Mouse (Mus musculus) lung, postnatal 0 days (tissue): Measurements from ENCODE around the gene Ap5z1. TPM values are rescaled to one million over a fixed set of nuclear protein-coding genes. Genes with fewer than 3 reads are reported as not detected.

ENCODE experiments used
- ATAC-seq: fragments of 200-750 bp; cut with Nextera tagmentation; 2 replicates; pipeline ENCODE4 v1.8.0; 2017; ENCODE audit warnings: moderate library complexity
- DNase-seq: peaks from one replicate; pipeline ENCODE4 v3.0.0-alpha.2; 2016; ENCODE audit warnings: low spot score
- H3K27ac ChIP-seq: fragments of 300-500 bp; sonication (generic); 2 replicates; pipeline ENCODE4 v1.5.1; 2014; ENCODE audit warnings: antibody characterized with exemption, mild to moderate bottlenecking, low read length, mixed read lengths
- H3K27me3 ChIP-seq: fragments of 300-500 bp; sonication (generic); replicated peaks from 2 replicates; pipeline ENCODE4 v1.6.1; 2014; ENCODE audit warnings: low read length, mixed read lengths; ENCODE audit not compliant: insufficient read depth
- H3K36me3 ChIP-seq: fragments of 300-500 bp; sonication (generic); 2 replicates; pipeline ENCODE4 v1.6.1; 2014; ENCODE audit warnings: low read length, mixed read lengths; ENCODE audit not compliant: insufficient read depth
- H3K4me1 ChIP-seq: fragments of 300-500 bp; sonication (generic); 2 replicates; pipeline ENCODE4 v1.6.1; 2014; ENCODE audit warnings: antibody characterized with exemption, low read depth, low read length, mixed read lengths; ENCODE audit not compliant: insufficient read depth
- H3K4me2 ChIP-seq: fragments of 300-500 bp; sonication (generic); replicated peaks from 2 replicates; pipeline ENCODE4 v1.6.1; 2014; ENCODE audit warnings: low read depth, mild to moderate bottlenecking, low read length, moderate library complexity, mixed read lengths
- H3K4me3 ChIP-seq: fragments of 300-500 bp; sonication (generic); 2 replicates; pipeline ENCODE4 v1.5.1; 2014; ENCODE audit warnings: low read depth, low read length
- H3K9ac ChIP-seq: fragments of 300-500 bp; sonication (generic); replicated peaks from 2 replicates; pipeline ENCODE4 v1.6.1; 2014; ENCODE audit warnings: low read depth, mild to moderate bottlenecking
- H3K9me3 ChIP-seq: fragments of 300-500 bp; sonication (generic); 2 replicates; pipeline ENCODE4 v1.6.1; 2016; ENCODE audit warnings: low read length, mixed read lengths
- CTCF ChIP-seq: IDR thresholded peaks from 2 replicates; pipeline ENCODE4 v1.5.1; 2016; ENCODE audit warnings: antibody characterized with exemption, mild to moderate bottlenecking
- EP300 ChIP-seq: IDR thresholded peaks from 2 replicates; pipeline ENCODE4 v1.6.1; 2016; ENCODE audit warnings: antibody characterized with exemption, mild to moderate bottlenecking, control low read depth
- WGBS: fragments of 180-500 bp; shearing (Covaris S2); extraction: QIAGEN DNeasy Blood & Tissue Kit; methylation state at CpG from one replicate; pipeline ENCODE4 v1.1.7; 2014; 5-methylcytosine and 5-hydroxymethylcytosine counted together
- polyA plus RNA-seq: library from polyadenylated mRNA; unstranded; fragments of >200 nt; fragmentation: Nextera tagmentation; extraction: Ambion mirVana; gene quantifications from 2 replicates; pipeline ENCODE4 v1.2.1, GENCODE M21; 2015

The Ap5z1 gene
- polyA plus RNA-seq, 1 experiment from 2014 or later: 6.2 TPM

- no peak overlapping the region for H3K9ac ChIP-seq
- H3K4me1 ChIP-seq: peaks cover 25% of the 10 kb centered on the region
- ATAC-seq (no peak), DNase-seq (no peak)
- H3K27ac ChIP-seq: no peak overlapping the region
- H3K4me2 ChIP-seq: no peak overlapping the region
- TF ChIP-seq EP300 (no peak), CTCF (no peak)
- H3K36me3 ChIP-seq: no peaks in the 10 kb centered on the region; the same call in 1 of the 2 replicates
- no peaks in the 10 kb centered on the region for H3K27me3 ChIP-seq
- no peak overlapping the region for H3K4me3 ChIP-seq
- H3K9me3 ChIP-seq: no peaks in the 10 kb centered on the region
- 78% methylated on average over 4 of the region's 4 CpGs for WGBS
Measured at GRCm38 (mm10) chr5:142420317-142420716, 43.4 kb upstream of the Ap5z1 start.

GRCm38 (mm10) chr5:142420920-142421319, 42.8 kb upstream of the Ap5z1 start:
- no peak overlapping the region for H3K9ac ChIP-seq
- no peak overlapping the region for H3K27ac ChIP-seq
- ATAC-seq (no peak), DNase-seq (no peak)
- no peak overlapping the region for H3K4me3 ChIP-seq
- H3K36me3 ChIP-seq: no peaks in the 10 kb centered on the region; the same call in 1 of the 2 replicates
- TF ChIP-seq EP300 (no peak), CTCF (no peak)
- 77% methylated on average over 9 of the region's 9 CpGs for WGBS
- no peak overlapping the region for H3K4me2 ChIP-seq
- peaks cover 28% of the 10 kb centered on the region for H3K4me1 ChIP-seq
- H3K9me3 ChIP-seq: no peaks in the 10 kb centered on the region
- no peaks in the 10 kb centered on the region for H3K27me3 ChIP-seq

- DNase-seq (no peak), ATAC-seq (no peak)
- H3K4me1 ChIP-seq: peaks cover 30% of the 10 kb centered on the region; the same call in 1 of the 2 replicates
- H3K9me3 ChIP-seq: no peaks in the 10 kb centered on the region
- no peaks in the 10 kb centered on the region; the same call in 1 of the 2 replicates for H3K36me3 ChIP-seq
- no peak overlapping the region for H3K4me3 ChIP-seq
- H3K27ac ChIP-seq: no peak overlapping the region
- H3K4me2 ChIP-seq: no peak overlapping the region
- 85% methylated on average over 5 of the region's 5 CpGs for WGBS
- H3K27me3 ChIP-seq: no peaks in the 10 kb centered on the region
- TF ChIP-seq CTCF (no peak), EP300 (no peak)
- no peak overlapping the region for H3K9ac ChIP-seq
Measured at GRCm38 (mm10) chr5:142421886-142422285, 41.9 kb upstream of the Ap5z1 start.

- WGBS: 89% methylated on average over 10 of the region's 10 CpGs
- H3K27me3 ChIP-seq: no peaks in the 10 kb centered on the region
- H3K4me2 ChIP-seq: no peak overlapping the region
- H3K27ac ChIP-seq: no peak overlapping the region
- H3K9ac ChIP-seq: no peak overlapping the region
- H3K4me3 ChIP-seq: no peak overlapping the region
- H3K4me1 ChIP-seq: peaks cover 42% of the 10 kb centered on the region; the same call in 1 of the 2 replicates
- TF ChIP-seq CTCF: no peak
- no peak for TF ChIP-seq EP300
- no peaks in the 10 kb centered on the region for H3K9me3 ChIP-seq
- H3K36me3 ChIP-seq: no peaks in the 10 kb centered on the region; the same call in 1 of the 2 replicates
- ATAC-seq: no peak
- DNase-seq: no peak
Measured at GRCm38 (mm10) chr5:142423141-142423540, 40.6 kb upstream of the Ap5z1 start.

- H3K4me3 ChIP-seq: no peak overlapping the region
- DNase-seq (no peak), ATAC-seq (no peak)
- 49% methylated on average over 3 of the region's 3 CpGs for WGBS
- H3K4me2 ChIP-seq: no peak overlapping the region
- 0 out of 2 replicates have a peak overlapping the region, but pooled peaks have one; percentile 92 for H3K27ac ChIP-seq
- H3K27me3 ChIP-seq: no peaks in the 10 kb centered on the region
- no peak overlapping the region for H3K9ac ChIP-seq
- no peaks in the 10 kb centered on the region; the same call in 1 of the 2 replicates for H3K36me3 ChIP-seq
- peaks cover 42% of the 10 kb centered on the region; the same call in 1 of the 2 replicates for H3K4me1 ChIP-seq
- no peaks in the 10 kb centered on the region for H3K9me3 ChIP-seq
- TF ChIP-seq CTCF: no peak
- no peak for TF ChIP-seq EP300
Measured at GRCm38 (mm10) chr5:142423701-142424100, 40.0 kb upstream of the Ap5z1 start.

- Histone ChIP-seq H3K4me2 (peak overlapping the region; percentile 34), H3K4me1 (peaks cover 42% of the 10 kb centered on the region; the same call in 1 of the 2 replicates), H3K4me3 (no peak overlapping the region), H3K36me3 (no peaks in the 10 kb centered on the region; the same call in 1 of the 2 replicates), H3K27me3 (no peaks in the 10 kb centered on the region), H3K27ac (peak overlapping the region; percentile 92), H3K9me3 (no peaks in the 10 kb centered on the region), H3K9ac (no peak overlapping the region)
- ATAC-seq (peak; percentile 89), DNase-seq (peak; percentile 87)
- TF ChIP-seq EP300 (peak; percentile 73; the same call in 1 of the 2 replicates), CTCF (0 out of 2 replicates have a peak, but pooled peaks have one; percentile 1)
- 12% methylated on average over 13 of the region's 13 CpGs for WGBS
Measured at GRCm38 (mm10) chr5:142424627-142425349, 39.0 kb upstream of the Ap5z1 start.
